Mouse (Mus musculus): ENCODE data around the gene 9630041A04Rik. TPM values are rescaled to one million over a fixed set of nuclear protein-coding genes. Genes with fewer than 3 reads are reported as not detected.

Gene 9630041A04Rik
- total RNA-seq, 1 experiment from 2014 or later, result not detected

DNA sequence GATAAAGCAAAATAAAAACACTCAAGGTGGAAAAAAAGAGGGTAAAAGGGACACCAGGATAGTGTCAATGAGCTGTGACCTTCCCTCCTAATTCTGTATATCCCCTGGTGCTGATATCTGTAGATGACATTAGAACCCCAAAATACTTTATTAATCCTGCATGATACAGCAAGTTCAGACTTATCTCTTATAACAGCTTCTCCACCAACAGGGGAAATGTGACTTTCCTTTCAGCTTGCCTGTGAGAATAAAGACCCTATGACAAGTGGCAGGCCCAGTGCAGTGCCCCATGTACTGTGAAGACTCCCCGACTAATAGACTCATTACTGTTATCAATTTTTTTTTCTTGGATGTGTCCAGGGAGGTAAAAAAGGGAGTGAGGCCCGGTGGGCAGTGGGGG is 125.3 kb downstream of the 9630041A04Rik start:
- ATAC-seq (replicated peaks; ENCODE audit: low read depth, poor library complexity, severe bottlenecking), result peak; percentile 63

DNA sequence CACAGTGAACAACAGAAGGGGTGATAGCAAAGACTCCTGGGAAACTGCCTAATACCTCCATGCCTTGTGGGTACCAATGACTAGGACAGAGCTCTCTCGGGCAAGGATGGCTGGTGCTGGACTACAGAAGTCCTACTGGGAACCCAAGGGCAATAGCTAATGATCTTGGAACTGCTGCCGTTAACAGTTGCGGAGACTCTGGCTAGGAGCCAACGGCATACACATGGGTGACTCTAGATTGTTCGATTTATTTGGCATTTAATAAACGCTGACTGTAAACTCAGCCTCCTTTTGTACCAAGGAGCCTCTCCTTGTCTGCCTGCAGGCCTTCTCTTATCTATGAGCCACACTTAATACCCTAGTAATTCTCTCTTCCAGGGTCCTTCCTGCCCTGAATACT is 128.4 kb downstream of the 9630041A04Rik start:
- no peak for ATAC-seq (replicated peaks; ENCODE audit: low read depth, poor library complexity, severe bottlenecking)

- no peak for ATAC-seq (replicated peaks; ENCODE audit: low read depth, poor library complexity, severe bottlenecking)
These were observed 129.2 kb downstream of the 9630041A04Rik start for GRCm38 (mm10) chr9:101990836-101991235.
